Mouse (Mus musculus): Measurements from ENCODE around the gene Deup1.

GRCm38 (mm10) chr9:15596598-15596997 lies 31.1 kb downstream of the Deup1 start:
- TF ChIP-seq CTCF (IDR thresholded peaks at IDR 0.05; ENCODE audit: borderline replicate concordance, insufficient read depth, low read depth, low read length) (no peak), POLR2A (IDR thresholded peaks at IDR 0.05; ENCODE audit: borderline replicate concordance, insufficient read depth, low read length) (no peak)
